Mouse (Mus musculus): ENCODE measurements at regions not wholly inside any gene's neighbourhood (a gene's known extent, or its start where the extent isn't known, plus 50 kb on each side); places are given as distances from the start of the nearest gene placed in this dataset.

GRCm38 (mm10) chr12:56250262-56250661 is 95.4 kb downstream of the Mbip start:
- ATAC-seq (replicated peaks; ENCODE audit: low FRiP score, low read depth) (no peak), DNase-seq (ENCODE audit: low spot score) (peak; percentile 9)
- H3K4me1 ChIP-seq (replicated peaks; ENCODE audit: insufficient read depth, low read length): no peaks in the 10 kb centered on the region
- H3K4me2 ChIP-seq (ENCODE audit: low read length): no peak overlapping the region
- H3K27me3 ChIP-seq (ENCODE audit: insufficient read depth, low read length): no peaks in the 10 kb centered on the region
- H3K4me3 ChIP-seq (replicated peaks; ENCODE audit: low read depth, low read length): no peak overlapping the region
- no peak overlapping the region for H3K27ac ChIP-seq
- H3K9ac ChIP-seq (ENCODE audit: low read depth, low read length): no peak overlapping the region
- TF ChIP-seq CTCF (IDR thresholded peaks at IDR 0.05; ENCODE audit: low read depth): no peak
- no peaks in the 10 kb centered on the region for H3K9me3 ChIP-seq (replicated peaks; ENCODE audit: low read length)
- 19% methylated on average over 3 of the region's 3 CpGs for WGBS
- no peaks in the 10 kb centered on the region for H3K36me3 ChIP-seq (ENCODE audit: insufficient read depth, low read length)

GRCm38 (mm10) chr12:56246406-56246805 is 99.3 kb downstream of the Mbip start:
- no peak for ATAC-seq (replicated peaks; ENCODE audit: low FRiP score, low read depth)
- Histone ChIP-seq H3K4me2 (ENCODE audit: low read length) (no peak overlapping the region), H3K9me3 (replicated peaks; ENCODE audit: low read length) (no peaks in the 10 kb centered on the region), H3K27ac (no peak overlapping the region), H3K36me3 (ENCODE audit: insufficient read depth, low read length) (no peaks in the 10 kb centered on the region), H3K4me1 (replicated peaks; ENCODE audit: insufficient read depth, low read length) (no peaks in the 10 kb centered on the region), H3K9ac (ENCODE audit: low read depth, low read length) (no peak overlapping the region), H3K4me3 (replicated peaks; ENCODE audit: low read depth, low read length) (no peak overlapping the region), H3K27me3 (ENCODE audit: insufficient read depth, low read length) (no peaks in the 10 kb centered on the region)
- no peak for TF ChIP-seq CTCF (IDR thresholded peaks at IDR 0.05; ENCODE audit: low read depth)
- no peak for DNase-seq (ENCODE audit: low spot score)
- 89% methylated on average over 7 of the region's 7 CpGs for WGBS

GRCm38 (mm10) chr12:56242803-56243202 is 102.9 kb downstream of the Mbip start:
- H3K4me2 ChIP-seq (ENCODE audit: low read length): no peak overlapping the region
- H3K9ac ChIP-seq (ENCODE audit: low read depth, low read length): no peak overlapping the region
- H3K27me3 ChIP-seq (ENCODE audit: insufficient read depth, low read length): no peaks in the 10 kb centered on the region
- no peak overlapping the region for H3K27ac ChIP-seq
- no peak for ATAC-seq (replicated peaks; ENCODE audit: low FRiP score, low read depth)
- no peak for DNase-seq (ENCODE audit: low spot score)
- 78% methylated on average over 5 of the region's 5 CpGs for WGBS
- no peak for TF ChIP-seq CTCF (IDR thresholded peaks at IDR 0.05; ENCODE audit: low read depth)
- H3K36me3 ChIP-seq (ENCODE audit: insufficient read depth, low read length): no peaks in the 10 kb centered on the region
- no peak overlapping the region for H3K4me3 ChIP-seq (replicated peaks; ENCODE audit: low read depth, low read length)
- no peaks in the 10 kb centered on the region for H3K9me3 ChIP-seq (replicated peaks; ENCODE audit: low read length)
- H3K4me1 ChIP-seq (replicated peaks; ENCODE audit: insufficient read depth, low read length): no peaks in the 10 kb centered on the region

- no peaks in the 10 kb centered on the region for H3K4me1 ChIP-seq (replicated peaks; ENCODE audit: insufficient read depth, low read length)
- no peaks in the 10 kb centered on the region for H3K36me3 ChIP-seq (ENCODE audit: insufficient read depth, low read length)
- no peaks in the 10 kb centered on the region for H3K9me3 ChIP-seq (replicated peaks; ENCODE audit: low read length)
- peak; percentile 76 for DNase-seq (ENCODE audit: low spot score)
- H3K27ac ChIP-seq: no peak overlapping the region
- H3K27me3 ChIP-seq (ENCODE audit: insufficient read depth, low read length): no peaks in the 10 kb centered on the region
- ATAC-seq (replicated peaks; ENCODE audit: low FRiP score, low read depth): peak; percentile 61; the same call in 1 of the 2 replicates
- TF ChIP-seq CTCF (IDR thresholded peaks at IDR 0.05; ENCODE audit: low read depth): peak; percentile 71
- no peak overlapping the region for H3K4me3 ChIP-seq (replicated peaks; ENCODE audit: low read depth, low read length)
- no peak overlapping the region for H3K4me2 ChIP-seq (ENCODE audit: low read length)
- WGBS: 39% methylated on average over 5 of the region's 5 CpGs
- H3K9ac ChIP-seq (ENCODE audit: low read depth, low read length): no peak overlapping the region
Observed at GRCm38 (mm10) chr12:56241735-56242134, 104.0 kb downstream of the Mbip start.

GRCm38 (mm10) chr12:56240206-56240605 is 105.5 kb downstream of the Mbip start:
- Histone ChIP-seq H3K27me3 (ENCODE audit: insufficient read depth, low read length) (no peaks in the 10 kb centered on the region), H3K9ac (ENCODE audit: low read depth, low read length) (no peak overlapping the region), H3K4me2 (ENCODE audit: low read length) (no peak overlapping the region), H3K27ac (no peak overlapping the region), H3K36me3 (ENCODE audit: insufficient read depth, low read length) (no peaks in the 10 kb centered on the region), H3K4me3 (replicated peaks; ENCODE audit: low read depth, low read length) (no peak overlapping the region), H3K9me3 (replicated peaks; ENCODE audit: low read length) (no peaks in the 10 kb centered on the region), H3K4me1 (replicated peaks; ENCODE audit: insufficient read depth, low read length) (no peaks in the 10 kb centered on the region)
- ATAC-seq (replicated peaks; ENCODE audit: low FRiP score, low read depth) (no peak), DNase-seq (ENCODE audit: low spot score) (no peak)
- 21% methylated on average over 12 of the region's 12 CpGs for WGBS
- no peak for TF ChIP-seq CTCF (IDR thresholded peaks at IDR 0.05; ENCODE audit: low read depth)

- no peaks in the 10 kb centered on the region for H3K9me3 ChIP-seq (replicated peaks; ENCODE audit: low read length)
- no peak overlapping the region for H3K4me3 ChIP-seq (replicated peaks; ENCODE audit: low read depth, low read length)
- H3K27ac ChIP-seq: no peak overlapping the region
- H3K9ac ChIP-seq (ENCODE audit: low read depth, low read length): no peak overlapping the region
- H3K27me3 ChIP-seq (ENCODE audit: insufficient read depth, low read length): no peaks in the 10 kb centered on the region
- H3K36me3 ChIP-seq (ENCODE audit: insufficient read depth, low read length): no peaks in the 10 kb centered on the region
- H3K4me2 ChIP-seq (ENCODE audit: low read length): no peak overlapping the region
- WGBS: 64% methylated on average over 6 of the region's 6 CpGs
- no peak for ATAC-seq (replicated peaks; ENCODE audit: low FRiP score, low read depth)
- no peak for TF ChIP-seq CTCF (IDR thresholded peaks at IDR 0.05; ENCODE audit: low read depth)
- DNase-seq (ENCODE audit: low spot score): no peak
- no peaks in the 10 kb centered on the region for H3K4me1 ChIP-seq (replicated peaks; ENCODE audit: insufficient read depth, low read length)
Observed at GRCm38 (mm10) chr12:56234571-56234970, 111.1 kb downstream of the Mbip start.

GRCm38 (mm10) chr12:56233209-56233608 is 112.5 kb downstream of the Mbip start:
- H3K27me3 ChIP-seq (ENCODE audit: insufficient read depth, low read length): no peaks in the 10 kb centered on the region
- DNase-seq (ENCODE audit: low spot score) (no peak), ATAC-seq (replicated peaks; ENCODE audit: low FRiP score, low read depth) (no peak)
- H3K4me1 ChIP-seq (replicated peaks; ENCODE audit: insufficient read depth, low read length): no peaks in the 10 kb centered on the region
- H3K9me3 ChIP-seq (replicated peaks; ENCODE audit: low read length): no peaks in the 10 kb centered on the region
- no peak for TF ChIP-seq CTCF (IDR thresholded peaks at IDR 0.05; ENCODE audit: low read depth)
- H3K4me3 ChIP-seq (replicated peaks; ENCODE audit: low read depth, low read length): no peak overlapping the region
- no peak overlapping the region for H3K27ac ChIP-seq
- no peaks in the 10 kb centered on the region for H3K36me3 ChIP-seq (ENCODE audit: insufficient read depth, low read length)
- H3K9ac ChIP-seq (ENCODE audit: low read depth, low read length): no peak overlapping the region
- no peak overlapping the region for H3K4me2 ChIP-seq (ENCODE audit: low read length)
